Mouse (Mus musculus) cerebellum, adult 9-11 months (tissue): ENCODE measurements around the gene Pate4.
"Not testable (repeated sequence)": the region's sequence is repeated elsewhere in the genome, so short reads cannot be mapped to it uniquely, and the experiment has no call there.

Experiments
- DNase-seq: peaks from one replicate; pipeline ENCODE4 v3.0.0; 2022

The Pate4 gene

DNA sequence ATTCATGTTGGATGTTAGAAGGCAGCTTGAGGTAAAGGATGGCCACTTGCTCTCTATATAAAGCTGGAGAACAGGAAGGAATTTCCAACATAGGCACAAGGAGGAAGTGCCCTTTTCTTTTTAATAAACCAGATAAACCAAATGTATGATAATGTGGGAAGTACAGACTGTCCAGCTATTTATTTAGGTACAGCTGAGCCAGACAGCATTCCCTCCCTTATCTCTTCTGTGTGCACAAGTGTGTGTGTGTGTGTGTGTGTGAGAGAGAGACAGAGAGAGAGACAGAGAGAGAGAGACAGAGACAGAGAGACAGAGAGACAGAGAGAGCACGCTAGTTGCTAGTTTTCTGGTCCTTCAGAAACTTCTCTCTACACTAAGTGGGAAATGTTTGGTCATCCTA lies at the start of gene Pate4:
Gene Pate4, minus strand, starts transcription at position 101 of the 400 bp plus-strand sequence.
- no peak for DNase-seq

DNA sequence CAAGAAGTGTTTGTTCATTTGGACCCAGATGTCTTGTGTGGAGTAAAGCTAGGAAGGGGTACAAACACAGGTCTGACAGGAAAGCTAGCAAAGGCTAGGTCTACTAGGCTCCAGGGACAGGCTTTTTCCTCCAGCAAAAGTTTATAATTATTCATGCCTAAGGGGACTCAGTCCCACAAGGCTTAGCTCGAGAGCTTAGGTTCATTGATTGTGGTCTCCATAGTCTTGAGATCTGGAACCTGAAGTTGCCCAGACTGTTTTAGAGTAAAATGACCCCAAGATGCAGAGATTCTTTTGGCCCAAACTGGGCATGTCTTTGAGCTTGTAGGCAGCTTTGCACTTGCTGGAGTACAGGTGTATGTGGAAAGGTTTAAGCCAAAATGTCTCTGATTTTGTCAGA lies 36.4 kb upstream of the Pate4 start, which contains the start of gene Pate3:
Gene Pate3, minus strand, starts transcription at position 101 of the 400 bp plus-strand sequence.
- no peak for DNase-seq

DNA sequence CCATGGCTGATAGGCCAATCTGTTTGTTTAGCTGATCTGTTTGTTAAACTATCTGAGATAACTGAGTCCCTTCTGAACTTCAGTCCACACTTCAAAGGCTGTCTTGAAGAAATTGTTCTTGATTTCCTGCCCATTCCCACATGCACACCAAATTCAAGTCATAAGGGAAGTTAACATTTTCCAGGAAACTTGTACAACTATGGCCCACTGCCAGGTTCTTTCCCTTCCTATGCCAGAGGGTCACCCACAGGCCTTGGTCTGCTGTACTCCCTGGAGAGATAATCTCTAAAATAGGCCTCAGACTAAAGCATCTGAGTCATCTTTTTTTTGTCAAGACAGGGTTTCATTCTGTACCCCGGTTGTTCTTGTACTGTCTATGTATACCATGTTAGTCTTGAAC lies 21.2 kb upstream of the Pate4 start:
- no peak for DNase-seq

DNA sequence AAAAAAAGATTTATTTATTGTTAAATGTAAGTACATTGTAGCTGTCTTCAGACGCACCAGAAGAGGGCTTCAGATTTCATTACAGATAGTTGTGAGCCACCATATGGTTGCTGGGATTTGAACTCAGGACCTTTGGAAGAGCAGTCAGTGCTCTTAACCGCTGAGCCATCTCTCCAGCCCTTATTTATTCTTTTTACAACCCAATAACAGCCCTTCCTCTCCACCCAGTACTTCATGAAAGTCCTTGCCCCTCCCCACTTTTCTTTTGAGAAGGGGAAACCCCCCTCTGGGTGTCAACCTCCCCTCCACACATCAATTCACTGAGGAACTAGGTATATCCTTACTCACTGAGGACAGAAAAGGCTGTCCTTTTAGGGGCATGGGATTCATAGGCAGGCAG lies 5.0 kb upstream of the Pate4 start:
- not testable (repeated sequence) for DNase-seq

- DNase-seq, result no peak
Measured at GRCm38 (mm10) chr9:35614005-35614404, 2.3 kb upstream of the Pate4 start.

- no peak for DNase-seq
Measured at GRCm38 (mm10) chr9:35607647-35608405, 3.9 kb downstream of the Pate4 start.

GRCm38 (mm10) chr9:35592903-35593302 lies 18.8 kb downstream of the Pate4 start:
- no peak for DNase-seq

- DNase-seq, result no peak
Measured at GRCm38 (mm10) chr9:35587674-35588073, 24.1 kb downstream of the Pate4 start.

DNA sequence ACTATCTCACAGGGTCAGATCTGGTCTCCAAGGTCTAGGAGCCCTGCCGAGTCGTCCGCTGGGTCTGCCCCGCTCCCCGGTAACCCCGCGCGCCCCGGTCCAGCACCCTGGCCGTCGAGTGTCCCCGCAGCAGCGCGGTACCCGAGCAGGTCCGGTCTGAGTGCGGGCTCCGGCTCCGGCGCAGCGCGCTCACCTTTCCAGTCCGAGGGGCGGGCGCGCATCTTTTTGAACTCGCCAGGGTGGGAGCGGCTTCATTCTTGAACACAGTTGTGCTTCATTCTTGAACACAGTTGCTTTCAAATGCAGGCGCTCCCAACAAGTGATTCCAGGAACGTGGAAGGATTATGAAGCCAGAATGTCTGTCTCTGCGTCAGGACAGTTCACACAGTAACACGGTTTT lies 37.3 kb downstream of the Pate4 start:
- no peak for DNase-seq

- DNase-seq, result no peak
Measured at GRCm38 (mm10) chr9:35570663-35571062, 41.1 kb downstream of the Pate4 start.

- peak; percentile 95 for DNase-seq
Measured at GRCm38 (mm10) chr9:35569571-35570534, 41.9 kb downstream of the Pate4 start, which contains the start of the genes Pate2 and Hyls1. Pate2 (plus strand) TSS chr9:35570284. Hyls1 (minus strand) TSS chr9:35570398.

DNA sequence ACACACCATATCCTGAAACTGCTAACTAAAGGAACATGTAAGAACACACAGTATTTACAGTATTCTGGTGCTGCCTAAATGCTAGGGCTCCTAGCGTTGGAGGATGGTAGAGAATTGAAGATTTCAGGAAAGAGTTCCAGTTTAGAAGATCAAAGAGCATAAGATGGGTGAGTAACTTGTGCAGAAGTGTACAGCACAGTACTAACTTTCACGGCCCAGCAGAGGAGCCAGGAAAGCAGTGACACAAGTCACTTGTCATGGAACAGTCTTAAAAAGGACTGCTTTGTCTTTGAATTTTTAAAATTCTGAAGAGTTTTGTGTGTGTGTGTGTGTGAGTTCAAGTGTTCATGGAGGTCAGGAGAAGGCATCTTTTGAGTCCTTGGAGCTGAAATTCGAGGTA lies 43.7 kb downstream of the Pate4 start:
- no peak for DNase-seq

- no peak for DNase-seq
Measured at GRCm38 (mm10) chr9:35564536-35565240, 47.1 kb downstream of the Pate4 start.

DNA sequence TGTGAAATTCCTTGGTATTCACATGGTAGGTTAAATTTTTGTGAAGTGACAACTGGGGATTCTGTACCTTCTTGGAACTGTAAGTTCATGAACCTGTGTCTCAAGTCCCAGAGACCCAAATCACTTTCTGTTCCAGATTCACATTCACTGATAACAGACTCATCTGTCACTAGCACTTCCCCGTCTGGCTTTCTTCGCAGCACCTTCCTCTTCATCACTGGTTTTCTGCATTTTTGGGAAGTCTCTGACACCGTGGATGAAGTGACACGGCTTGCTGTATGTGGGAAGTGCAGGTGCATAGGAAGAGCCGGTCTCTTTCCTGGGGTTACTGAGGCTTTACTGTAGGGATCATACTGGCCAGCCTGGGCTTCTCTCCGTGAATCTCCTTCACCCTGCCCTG lies 50.2 kb downstream of the Pate4 start:
- DNase-seq, result no peak

- DNase-seq, result no peak
Measured at GRCm38 (mm10) chr9:35561076-35561475, 50.7 kb downstream of the Pate4 start.

GRCm38 (mm10) chr9:35559009-35559890 lies 52.5 kb downstream of the Pate4 start:
- DNase-seq, result peak; percentile 87

GRCm38 (mm10) chr9:35558257-35559008 lies 53.3 kb downstream of the Pate4 start, which contains the start of the genes Ddx25 and Pus3:
Ddx25 (minus strand) TSS chr9:35558528.
Pus3 (plus strand) TSS chr9:35558595.
- DNase-seq, result peak; percentile 93
